Mouse (Mus musculus): ENCODE measurements around the gene Epb41l4b. TPM values are rescaled to one million over a fixed set of nuclear protein-coding genes. Genes with fewer than 3 reads are reported as not detected.

The Epb41l4b gene
- polyA plus RNA-seq, 1 experiment from 2014 or later, result 2.5 TPM

DNA sequence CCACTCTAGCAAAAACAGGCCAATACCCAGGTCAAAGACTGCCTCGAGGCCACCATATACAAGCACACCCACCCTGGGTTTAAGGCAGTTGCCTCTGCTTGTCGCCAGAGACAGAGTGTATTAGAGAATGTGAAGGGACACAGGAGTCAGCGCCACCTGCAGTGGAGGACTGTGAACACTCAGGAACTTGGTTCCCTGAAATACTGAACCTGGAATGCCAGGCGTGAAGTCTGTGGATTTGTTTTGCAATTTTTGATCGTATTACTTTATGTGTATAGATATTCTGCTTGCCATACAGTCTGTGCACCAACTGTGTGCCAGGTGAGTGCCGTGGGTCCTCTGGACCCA is 5.2 kb downstream of the Epb41l4b start:
- H3K9me3 ChIP-seq (ENCODE audit: low read length), result no peaks in the 10 kb centered on the region
- H3K4me1 ChIP-seq (ENCODE audit: insufficient read depth, low read length), result peaks cover 42% of the 10 kb centered on the region
- no peaks in the 10 kb centered on the region for H3K36me3 ChIP-seq (ENCODE audit: insufficient read depth, low read length)
- no peak overlapping the region for H3K4me2 ChIP-seq (replicated peaks; ENCODE audit: low read depth, low read length)
- H3K27ac ChIP-seq (ENCODE audit: low read length), result peak overlapping the region; percentile 40
- 73% methylated on average over 6 of the region's 6 CpGs for WGBS
- no peak overlapping the region for H3K4me3 ChIP-seq (ENCODE audit: low read length)
- H3K27me3 ChIP-seq (ENCODE audit: insufficient read depth, low read length), result peaks cover 22% of the 10 kb centered on the region
- no peak overlapping the region for H3K9ac ChIP-seq (replicated peaks; ENCODE audit: low read length)
- no peak for ATAC-seq (ENCODE audit: low FRiP score, low TSS enrichment)

DNA sequence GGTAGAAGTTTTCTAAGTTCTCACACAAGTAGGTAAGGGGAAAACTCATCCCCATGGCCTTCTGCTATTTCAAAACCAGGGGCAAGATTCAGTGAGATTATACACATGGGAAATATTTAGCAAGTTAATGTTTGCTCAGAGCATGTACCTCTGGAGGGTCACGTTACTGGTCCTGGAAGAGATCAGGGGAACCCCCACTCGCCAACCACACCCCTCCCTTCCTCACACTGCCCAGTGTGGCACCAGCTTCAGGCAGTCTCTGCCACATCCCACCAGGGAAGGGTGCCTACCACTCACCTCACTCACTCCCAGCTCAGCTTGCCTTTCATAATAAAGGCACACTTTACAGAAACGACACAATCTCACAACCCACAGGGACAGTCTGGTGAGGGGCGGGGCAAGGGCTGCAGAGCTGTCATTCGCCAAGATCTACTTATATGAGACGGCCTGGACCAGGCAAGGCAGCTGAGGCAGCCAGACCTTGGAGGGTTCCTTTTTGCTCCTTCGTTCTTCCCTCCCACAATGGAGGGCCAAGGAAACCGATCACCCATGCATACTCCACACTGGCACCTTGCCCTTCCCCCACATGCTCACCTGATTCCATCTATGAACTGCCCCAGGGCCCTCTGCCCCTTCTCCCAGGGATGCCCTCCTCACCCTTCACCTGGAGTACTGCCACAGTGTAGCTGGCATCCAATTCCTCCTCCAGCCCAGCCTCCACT is 5.7 kb downstream of the Epb41l4b start:
- H3K4me1 ChIP-seq (ENCODE audit: insufficient read depth, low read length), result peaks cover 39% of the 10 kb centered on the region
- peak overlapping the region; percentile 40 for H3K27ac ChIP-seq (ENCODE audit: low read length)

DNA sequence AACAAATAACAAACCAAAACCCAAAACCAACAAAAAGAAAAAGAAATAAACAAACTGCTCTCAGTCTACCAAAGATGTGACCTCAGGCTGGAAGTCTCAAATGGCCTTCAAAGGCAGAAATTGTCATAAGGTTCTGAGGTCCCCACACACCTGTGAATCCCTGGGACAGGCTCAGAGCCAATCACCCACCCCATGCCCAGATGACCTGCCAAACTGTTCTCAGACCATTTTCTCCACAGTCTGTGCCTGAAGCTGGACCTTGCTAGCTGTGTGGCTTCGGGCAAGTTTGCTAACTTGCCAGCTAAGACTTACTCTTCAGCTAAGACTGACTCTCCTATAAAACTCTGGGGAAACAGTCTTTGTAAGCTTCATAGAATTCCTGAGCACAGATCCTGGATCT is 7.8 kb downstream of the Epb41l4b start:
- no peaks in the 10 kb centered on the region for H3K36me3 ChIP-seq (ENCODE audit: insufficient read depth, low read length)
- no peak overlapping the region for H3K4me3 ChIP-seq (ENCODE audit: low read length)
- H3K9ac ChIP-seq (replicated peaks; ENCODE audit: low read length), result no peak overlapping the region
- 85% methylated on average over 1 of the region's 1 CpGs for WGBS
- H3K4me1 ChIP-seq (ENCODE audit: insufficient read depth, low read length), result peaks cover 19% of the 10 kb centered on the region
- no peaks in the 10 kb centered on the region for H3K9me3 ChIP-seq (ENCODE audit: low read length)
- H3K4me2 ChIP-seq (replicated peaks; ENCODE audit: low read depth, low read length), result no peak overlapping the region
- H3K27ac ChIP-seq (ENCODE audit: low read length), result no peak overlapping the region
- no peak for ATAC-seq (ENCODE audit: low FRiP score, low TSS enrichment)
- 0 out of 2 replicates have a peak, but pooled peaks cover 8% of the 10 kb centered on the region for H3K27me3 ChIP-seq (ENCODE audit: insufficient read depth, low read length)

More for the DNA sequence above, 5.7 kb downstream of the Epb41l4b start:
- Histone ChIP-seq H3K9ac (replicated peaks; ENCODE audit: low read length) (no peak overlapping the region), H3K36me3 (ENCODE audit: insufficient read depth, low read length) (no peaks in the 10 kb centered on the region), H3K9me3 (ENCODE audit: low read length) (no peaks in the 10 kb centered on the region), H3K4me2 (replicated peaks; ENCODE audit: low read depth, low read length) (no peak overlapping the region), H3K4me3 (ENCODE audit: low read length) (no peak overlapping the region), H3K27me3 (ENCODE audit: insufficient read depth, low read length) (peaks cover 20% of the 10 kb centered on the region)
- ATAC-seq (ENCODE audit: low FRiP score, low TSS enrichment), result peak; percentile 39
- 55% methylated on average over 8 of the region's 8 CpGs for WGBS

DNA sequence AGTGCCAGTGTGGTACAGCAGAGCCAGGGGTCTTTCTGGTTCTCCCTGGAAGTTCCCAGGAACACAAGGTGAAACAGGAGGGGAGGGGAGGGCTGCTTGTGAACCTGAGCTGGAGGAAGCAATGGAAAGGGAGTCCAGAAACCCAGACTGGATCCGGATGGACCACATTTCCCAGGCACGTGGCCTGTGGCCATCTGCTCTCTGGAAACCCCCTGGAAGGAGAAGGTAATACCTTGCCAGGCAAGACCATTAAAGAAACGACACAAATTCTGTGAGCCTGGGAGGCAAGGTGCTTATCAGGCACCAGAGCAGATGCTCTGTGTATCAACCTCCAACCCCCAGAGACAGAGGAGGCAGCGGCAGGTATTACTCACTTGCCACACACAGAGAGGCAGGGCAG is 8.7 kb downstream of the Epb41l4b start:
- Histone ChIP-seq H3K4me1 (ENCODE audit: insufficient read depth, low read length) (peaks cover 12% of the 10 kb centered on the region), H3K36me3 (ENCODE audit: insufficient read depth, low read length) (no peaks in the 10 kb centered on the region)
- 55% methylated on average over 4 of the region's 4 CpGs for WGBS

DNA sequence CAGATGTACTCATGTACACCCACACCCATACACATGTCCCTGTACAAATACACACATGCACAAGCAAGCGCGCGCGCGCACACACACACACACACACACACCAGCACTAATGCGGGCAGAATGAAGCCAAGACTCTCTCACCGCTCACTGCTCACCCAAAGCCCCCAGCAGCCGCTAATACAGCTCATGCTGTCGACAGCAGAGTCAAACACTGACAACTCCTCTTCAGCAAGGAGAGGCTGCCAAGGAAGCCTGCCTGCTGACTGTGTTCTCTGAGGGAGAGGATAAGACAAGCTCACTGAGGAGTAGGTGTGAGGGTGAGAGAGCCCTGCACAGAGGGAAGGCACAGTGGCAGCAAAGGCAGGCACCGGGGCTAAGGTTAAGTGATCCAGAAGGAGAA is 11.4 kb downstream of the Epb41l4b start:
- no peaks in the 10 kb centered on the region for H3K27me3 ChIP-seq (ENCODE audit: insufficient read depth, low read length)
- 84% methylated on average over 10 of the region's 10 CpGs for WGBS
- no peaks in the 10 kb centered on the region; the same call in 1 of the 2 replicates for H3K4me1 ChIP-seq (ENCODE audit: insufficient read depth, low read length)
- H3K9me3 ChIP-seq (ENCODE audit: low read length), result no peaks in the 10 kb centered on the region
- no peak overlapping the region for H3K4me3 ChIP-seq (ENCODE audit: low read length)
- ATAC-seq (ENCODE audit: low FRiP score, low TSS enrichment), result no peak
- no peak overlapping the region for H3K9ac ChIP-seq (replicated peaks; ENCODE audit: low read length)
- no peak overlapping the region for H3K27ac ChIP-seq (ENCODE audit: low read length)
- H3K4me2 ChIP-seq (replicated peaks; ENCODE audit: low read depth, low read length), result no peak overlapping the region
- H3K36me3 ChIP-seq (ENCODE audit: insufficient read depth, low read length), result no peaks in the 10 kb centered on the region

More for the DNA sequence above, 8.7 kb downstream of the Epb41l4b start:
- no peak for ATAC-seq (ENCODE audit: low FRiP score, low TSS enrichment)
- no peak overlapping the region; the same call in 1 of the 2 replicates for H3K27ac ChIP-seq (ENCODE audit: low read length)
- no peak overlapping the region for H3K4me2 ChIP-seq (replicated peaks; ENCODE audit: low read depth, low read length)
- H3K4me3 ChIP-seq (ENCODE audit: low read length), result no peak overlapping the region
- no peak overlapping the region for H3K9ac ChIP-seq (replicated peaks; ENCODE audit: low read length)
- H3K9me3 ChIP-seq (ENCODE audit: low read length), result no peaks in the 10 kb centered on the region
- H3K27me3 ChIP-seq (ENCODE audit: insufficient read depth, low read length), result 0 out of 2 replicates have a peak, but pooled peaks cover 5% of the 10 kb centered on the region

DNA sequence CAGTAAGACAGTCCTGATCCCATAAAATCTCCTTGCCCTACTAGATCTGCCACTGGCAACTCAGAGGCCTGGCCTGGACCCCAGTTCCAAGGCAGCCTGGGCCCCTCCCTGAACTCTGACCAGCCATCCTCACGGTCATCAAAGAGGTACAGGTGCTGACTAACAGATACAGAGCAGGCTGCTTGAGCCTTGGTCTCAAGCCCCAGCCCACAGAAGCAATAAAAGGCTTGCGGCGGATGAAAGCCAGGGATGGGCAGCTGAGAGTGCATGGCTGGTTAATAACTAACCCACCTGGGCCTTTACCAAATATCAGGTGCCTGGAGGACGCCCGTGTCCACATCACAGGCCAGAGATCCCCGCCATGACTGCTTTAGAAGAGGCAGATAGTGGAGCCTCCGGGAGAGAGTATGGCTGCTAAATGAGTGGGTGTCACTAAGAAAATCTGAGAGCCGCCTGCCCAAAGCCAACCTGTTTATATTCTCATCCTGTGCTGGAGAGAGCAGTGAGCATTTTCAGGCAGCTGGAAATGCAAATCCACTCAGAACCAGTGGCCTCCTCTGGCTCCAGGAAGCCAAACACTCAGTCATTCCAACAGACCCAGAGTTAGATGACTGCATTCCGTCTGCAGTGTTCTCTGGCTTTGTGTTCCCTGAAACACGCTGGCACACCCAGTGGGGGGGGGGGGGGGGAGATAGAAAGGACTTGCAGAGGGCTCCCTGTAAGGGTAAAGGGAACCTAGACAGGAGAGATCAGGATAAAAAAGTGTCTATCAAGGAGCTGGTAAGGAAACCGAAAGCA is 13.3 kb downstream of the Epb41l4b start:
- no peak overlapping the region for H3K9ac ChIP-seq (replicated peaks; ENCODE audit: low read length)
- no peak overlapping the region for H3K4me3 ChIP-seq (ENCODE audit: low read length)
- no peaks in the 10 kb centered on the region for H3K27me3 ChIP-seq (ENCODE audit: insufficient read depth, low read length)
- H3K4me1 ChIP-seq (ENCODE audit: insufficient read depth, low read length), result no peaks in the 10 kb centered on the region; the same call in 1 of the 2 replicates
- peak; percentile 44; the same call in 1 of the 2 replicates for ATAC-seq (ENCODE audit: low FRiP score, low TSS enrichment)
- no peak overlapping the region for H3K27ac ChIP-seq (ENCODE audit: low read length)
- H3K36me3 ChIP-seq (ENCODE audit: insufficient read depth, low read length), result no peaks in the 10 kb centered on the region
- no peaks in the 10 kb centered on the region for H3K9me3 ChIP-seq (ENCODE audit: low read length)
- no peak overlapping the region for H3K4me2 ChIP-seq (replicated peaks; ENCODE audit: low read depth, low read length)
- 53% methylated on average over 11 of the region's 11 CpGs for WGBS

DNA sequence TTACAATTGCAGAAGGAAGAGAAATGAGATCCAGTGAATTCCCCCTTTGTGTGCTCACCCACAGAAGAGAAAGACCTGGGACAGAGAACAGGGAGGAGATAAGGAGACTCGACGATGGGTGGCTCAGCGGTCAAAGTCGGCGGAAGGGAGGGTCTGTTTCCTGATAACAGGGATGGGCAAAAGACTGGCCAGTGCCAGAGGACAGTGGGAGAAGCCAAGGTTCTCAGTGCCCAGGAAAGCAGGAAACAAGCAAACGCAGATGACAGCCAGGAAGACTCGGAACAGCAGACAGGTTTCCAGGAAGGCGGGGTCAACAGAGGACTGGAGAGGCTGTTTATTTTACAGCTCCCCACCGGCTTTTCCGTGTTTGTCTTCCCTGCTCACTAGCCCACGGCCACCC is 20.2 kb downstream of the Epb41l4b start:
- WGBS, result 23% methylated on average over 11 of the region's 11 CpGs
- no peak overlapping the region for H3K4me2 ChIP-seq (replicated peaks; ENCODE audit: low read depth, low read length)

DNA sequence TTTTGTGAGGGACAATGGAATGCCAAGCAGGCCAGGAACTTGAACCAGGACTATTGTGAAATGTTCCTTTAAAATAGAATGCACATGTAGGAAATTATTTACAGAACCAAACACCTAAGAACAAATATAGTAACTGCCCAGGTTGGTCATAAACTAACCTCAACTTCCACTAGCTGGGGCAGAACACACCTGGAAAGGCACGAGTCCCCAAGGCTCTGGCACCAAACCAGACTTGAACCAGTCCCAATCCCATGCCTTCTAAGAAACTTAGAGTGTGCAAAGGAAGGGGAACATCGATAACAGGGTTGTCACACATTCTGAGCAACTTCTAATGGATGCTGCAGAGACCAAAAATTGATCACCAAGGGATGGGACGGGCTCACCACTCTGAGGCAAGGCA is 21.1 kb downstream of the Epb41l4b start:
- 78% methylated on average over 3 of the region's 3 CpGs for WGBS
- H3K27me3 ChIP-seq (ENCODE audit: insufficient read depth, low read length), result no peaks in the 10 kb centered on the region
- no peak for ATAC-seq (ENCODE audit: low FRiP score, low TSS enrichment)
- 0 out of 2 replicates have a peak overlapping the region, but pooled peaks have one; percentile 18 for H3K27ac ChIP-seq (ENCODE audit: low read length)
- H3K9ac ChIP-seq (replicated peaks; ENCODE audit: low read length), result no peak overlapping the region
- peaks cover 6% of the 10 kb centered on the region; the same call in 1 of the 2 replicates for H3K4me1 ChIP-seq (ENCODE audit: insufficient read depth, low read length)
- H3K36me3 ChIP-seq (ENCODE audit: insufficient read depth, low read length), result no peaks in the 10 kb centered on the region
- no peak overlapping the region for H3K4me2 ChIP-seq (replicated peaks; ENCODE audit: low read depth, low read length)
- no peak overlapping the region for H3K4me3 ChIP-seq (ENCODE audit: low read length)
- no peaks in the 10 kb centered on the region for H3K9me3 ChIP-seq (ENCODE audit: low read length)

More for the DNA sequence above, 20.2 kb downstream of the Epb41l4b start:
- no peak overlapping the region for H3K4me3 ChIP-seq (ENCODE audit: low read length)
- H3K27ac ChIP-seq (ENCODE audit: low read length), result no peak overlapping the region
- H3K9ac ChIP-seq (replicated peaks; ENCODE audit: low read length), result no peak overlapping the region
- no peaks in the 10 kb centered on the region for H3K9me3 ChIP-seq (ENCODE audit: low read length)
- no peaks in the 10 kb centered on the region for H3K27me3 ChIP-seq (ENCODE audit: insufficient read depth, low read length)
- ATAC-seq (ENCODE audit: low FRiP score, low TSS enrichment), result no peak
- peaks cover 6% of the 10 kb centered on the region; the same call in 1 of the 2 replicates for H3K4me1 ChIP-seq (ENCODE audit: insufficient read depth, low read length)
- no peaks in the 10 kb centered on the region for H3K36me3 ChIP-seq (ENCODE audit: insufficient read depth, low read length)

DNA sequence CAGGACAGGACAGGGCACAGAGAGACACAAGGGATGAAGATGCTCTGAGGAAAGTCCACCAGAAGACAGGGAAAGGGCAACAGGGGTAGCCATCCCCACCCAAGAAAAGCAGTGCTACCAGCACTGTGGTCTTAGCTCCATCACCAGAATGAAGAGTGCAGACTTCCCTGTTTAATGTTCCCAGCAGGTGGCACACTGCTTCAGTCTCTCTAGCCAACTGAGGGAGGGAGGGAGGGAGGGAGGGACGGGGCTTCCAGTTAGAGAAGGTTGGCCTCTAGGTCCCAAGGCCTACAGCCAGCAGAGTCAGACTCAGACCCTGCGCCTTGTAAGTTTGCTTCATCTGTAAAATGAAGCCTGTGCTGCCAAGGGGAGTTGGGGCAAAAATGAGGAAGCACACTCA is 22.7 kb downstream of the Epb41l4b start:
- H3K27me3 ChIP-seq (ENCODE audit: insufficient read depth, low read length), result no peaks in the 10 kb centered on the region
- WGBS, result 33% methylated on average over 2 of the region's 2 CpGs
- H3K9me3 ChIP-seq (ENCODE audit: low read length), result no peaks in the 10 kb centered on the region
- peak; percentile 64 for ATAC-seq (ENCODE audit: low FRiP score, low TSS enrichment)
- no peaks in the 10 kb centered on the region for H3K36me3 ChIP-seq (ENCODE audit: insufficient read depth, low read length)
- H3K4me3 ChIP-seq (ENCODE audit: low read length), result no peak overlapping the region
- H3K27ac ChIP-seq (ENCODE audit: low read length), result no peak overlapping the region
- peaks cover 6% of the 10 kb centered on the region; the same call in 1 of the 2 replicates for H3K4me1 ChIP-seq (ENCODE audit: insufficient read depth, low read length)
- no peak overlapping the region for H3K9ac ChIP-seq (replicated peaks; ENCODE audit: low read length)
- no peak overlapping the region for H3K4me2 ChIP-seq (replicated peaks; ENCODE audit: low read depth, low read length)

DNA sequence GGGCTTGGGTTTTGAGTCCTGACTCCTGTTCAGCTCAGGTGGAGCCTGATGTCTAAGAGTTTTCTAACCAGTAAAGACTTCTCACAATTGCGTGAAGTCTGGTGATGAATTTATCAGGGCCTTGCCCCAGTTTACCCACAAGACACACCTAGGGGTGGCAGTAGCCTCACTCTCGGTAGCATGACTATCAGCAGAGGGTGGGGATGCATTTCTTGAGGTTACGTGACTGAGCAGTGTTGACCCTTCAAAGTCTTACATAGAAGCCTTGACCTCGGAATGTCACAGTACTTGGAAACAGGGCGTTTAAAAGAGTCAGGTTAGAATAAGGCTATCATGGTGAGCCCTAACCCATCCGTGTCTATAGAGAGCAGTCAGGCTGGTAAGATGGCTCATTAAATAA is 23.3 kb downstream of the Epb41l4b start:
- H3K27ac ChIP-seq (ENCODE audit: low read length), result no peak overlapping the region
- peaks cover 6% of the 10 kb centered on the region; the same call in 1 of the 2 replicates for H3K4me1 ChIP-seq (ENCODE audit: insufficient read depth, low read length)
- no peak overlapping the region for H3K4me3 ChIP-seq (ENCODE audit: low read length)
- ATAC-seq (ENCODE audit: low FRiP score, low TSS enrichment), result no peak
- WGBS, result 82% methylated on average over 6 of the region's 6 CpGs
- no peak overlapping the region for H3K4me2 ChIP-seq (replicated peaks; ENCODE audit: low read depth, low read length)
- no peaks in the 10 kb centered on the region for H3K27me3 ChIP-seq (ENCODE audit: insufficient read depth, low read length)
- no peaks in the 10 kb centered on the region for H3K36me3 ChIP-seq (ENCODE audit: insufficient read depth, low read length)
- H3K9me3 ChIP-seq (ENCODE audit: low read length), result no peaks in the 10 kb centered on the region
- no peak overlapping the region for H3K9ac ChIP-seq (replicated peaks; ENCODE audit: low read length)
